Comparison of ENCODE assay signal across 9 mouse cellular contexts in the genomic region with DNA sequence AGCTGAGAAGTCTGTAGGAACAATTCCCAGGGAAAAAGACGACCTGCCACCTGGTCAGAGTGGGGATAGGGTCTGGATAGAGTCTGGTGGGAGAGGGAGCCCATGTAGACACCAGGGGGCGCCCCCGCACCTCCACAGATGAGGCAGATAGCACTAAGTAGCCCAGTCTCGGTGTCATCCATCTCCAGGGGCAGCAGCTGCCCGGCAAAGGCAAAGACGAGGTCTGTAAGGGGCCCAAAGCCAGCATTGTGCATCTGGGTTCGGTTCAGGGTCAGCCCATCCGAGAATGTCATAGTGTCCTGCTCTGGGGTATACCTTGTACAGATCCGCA. TPM values are rescaled to one million over a fixed set of nuclear protein-coding genes. Genes with fewer than 3 reads are reported as not detected.
A peak's percentile ranks its signal among the peaks of the same experiment; 100 is the strongest.
DNase-seq lines count a peak whose midpoint lies in the region; ATAC-seq and TF ChIP-seq lines count a peak whose summit lies in the region.
"Had no signal": no experiment of that assay in that cellular context is flagged by ENCODE, and none has a peak within 500 bp of the region (broad histone marks: within the 10 kb centered on the region; RNA-seq: fewer than 3 reads in every experiment).

No protein-coding gene starts in this region.

- H3K36me3 ChIP-seq in heart, embryonic 10.5 days = peaks cover 8% of the 10 kb centered on the region; the same call in 1 of the 2 replicates
- no peaks in the 10 kb centered on the region for H3K36me3 ChIP-seq in neural tube, embryonic 14.5 days (ENCODE audit: control insufficient read depth, insufficient read depth, low read length)

- H3K9me3 ChIP-seq in heart, embryonic 10.5 days = no peaks in the 10 kb centered on the region
- H3K9me3 ChIP-seq in neural tube, embryonic 14.5 days (ENCODE audit: control insufficient read depth, low read length) = no peaks in the 10 kb centered on the region

- TF ChIP-seq CTCF in lung, adult 2 months (IDR thresholded peaks at IDR 0.05; ENCODE audit: insufficient read depth, low read length) = peak; percentile 73

- peak; percentile 80 to 82 for DNase-seq in CD8-positive naive resting alpha-beta T cell, adult 2 months (ENCODE audit: low read depth in 2 of 2, low spot score in 2 of 2)
- DNase-seq in adrenal gland, postnatal 25 days = peak; percentile 88
- peak; percentile 87 for DNase-seq in embryo, embryonic 9.5 days (ENCODE audit: extremely low spot score)
- DNase-seq in heart, embryonic 10.5 days (ENCODE audit: low spot score) = peak; percentile 89
- peak; percentile 88 for DNase-seq in kidney, postnatal 14 days
- DNase-seq in lung, adult 2 months = peak; percentile 81
- peak; percentile 55 to 85 for DNase-seq in thymus, postnatal 10 days (ENCODE audit: low spot score in 2 of 2)

- peak; percentile 78; the same call in 1 of the 2 replicates for ATAC-seq in neural tube, embryonic 14.5 days (ENCODE audit: low read depth)

- peaks cover 39% of the 10 kb centered on the region for H3K27me3 ChIP-seq in heart, embryonic 10.5 days (ENCODE audit: insufficient read depth, poor library complexity, severe bottlenecking)
- peaks cover 7% of the 10 kb centered on the region for H3K27me3 ChIP-seq in neural tube, embryonic 14.5 days (ENCODE audit: control insufficient read depth, insufficient read depth, low read length)

- no peak overlapping the region for H3K9ac ChIP-seq in neural tube, embryonic 14.5 days (replicated peaks; ENCODE audit: low read depth, low read length)

- no peak overlapping the region for H3K4me3 ChIP-seq in heart, embryonic 10.5 days
- H3K4me3 ChIP-seq in lung, adult 2 months (replicated peaks; ENCODE audit: extremely low read depth, low read depth, low read length) = no peak overlapping the region
- H3K4me3 ChIP-seq in neural tube, embryonic 14.5 days (ENCODE audit: low read depth, low read length) = no peak overlapping the region

- no peak overlapping the region for H3K4me2 ChIP-seq in neural tube, embryonic 14.5 days (ENCODE audit: low read depth, low read length)

- WGBS in heart, embryonic 10.5 days = 14% methylated on average over 9 of the region's 9 CpGs
- 14% methylated on average over 9 of the region's 9 CpGs for WGBS in lung, adult 2 months
- 15% methylated on average over 9 of the region's 9 CpGs for WGBS in neural tube, embryonic 14.5 days

- peaks cover 41% of the 10 kb centered on the region for H3K4me1 ChIP-seq in heart, embryonic 10.5 days
- H3K4me1 ChIP-seq in lung, adult 2 months (ENCODE audit: control insufficient read depth, insufficient read depth, low read length) = peaks cover 40% of the 10 kb centered on the region
- H3K4me1 ChIP-seq in neural tube, embryonic 14.5 days (ENCODE audit: control insufficient read depth, insufficient read depth, low read length) = peaks cover 8% of the 10 kb centered on the region; the same call in 1 of the 2 replicates

- no peak overlapping the region for H3K27ac ChIP-seq in heart, embryonic 10.5 days
- no peak overlapping the region for H3K27ac ChIP-seq in neural tube, embryonic 14.5 days (ENCODE audit: low read depth, low read length)

- TF ChIP-seq POLR2A in lung, adult 2 months (IDR thresholded peaks at IDR 0.05; ENCODE audit: borderline replicate concordance, extremely low read depth, low read depth, low read length) = no peak

RNA-seq across cellular contexts. Expression of a gene that starts 7.5 kb away (rescaled TPM):
- 1.5 and 2.0 TPM in 2 replicates for total RNA-seq in adrenal gland, postnatal 25 days (2021)
- 0.22 and 1.5 TPM in 2 replicates for polyA plus RNA-seq in heart, embryonic 10.5 days (2016; fragmentation: Nextera tagmentation; extraction: Ambion mirVana)
- 22.0 and 32.4 TPM in 2 replicates for polyA plus RNA-seq in lung, adult 2 months (2012; rRNA removed)
- 0.55 and 1.6 TPM in 2 replicates for polyA plus RNA-seq in neural tube, embryonic 14.5 days (2014; fragmentation: Nextera tagmentation; extraction: Ambion mirVana)

RNA-seq across cellular contexts. Expression of a gene that starts 18.1 kb away (rescaled TPM):
- total RNA-seq in adrenal gland, postnatal 25 days (2021) = 21.5 and 25.7 TPM in 2 replicates
- 11.3 and 17.3 TPM in 2 replicates for polyA plus RNA-seq in heart, embryonic 10.5 days (2016; fragmentation: Nextera tagmentation; extraction: Ambion mirVana)
- 75.1 and 93.9 TPM in 2 replicates for polyA plus RNA-seq in lung, adult 2 months (2012; rRNA removed)
- polyA plus RNA-seq in neural tube, embryonic 14.5 days (2014; fragmentation: Nextera tagmentation; extraction: Ambion mirVana) = 4.3 and 6.9 TPM in 2 replicates

RNA-seq across cellular contexts. Expression of a gene that starts 31.1 kb away (rescaled TPM):
- 0.15 TPM in 1 of 2 replicates, not detected in the other for total RNA-seq in adrenal gland, postnatal 25 days (2021)
- polyA plus RNA-seq in heart, embryonic 10.5 days (2016; fragmentation: Nextera tagmentation; extraction: Ambion mirVana) = 0.23 TPM in 1 of 2 replicates, not detected in the other
- 0.31 and 0.60 TPM in 2 replicates for polyA plus RNA-seq in lung, adult 2 months (2012; rRNA removed)
- not detected in 2 replicates for polyA plus RNA-seq in neural tube, embryonic 14.5 days (2014; fragmentation: Nextera tagmentation; extraction: Ambion mirVana)
- polyA plus RNA-seq: large intestine, adult 2 months had no signal

RNA-seq across cellular contexts. Expression of a gene that starts 34.7 kb away (rescaled TPM):
- total RNA-seq in adrenal gland, postnatal 25 days (2021) = 76.1 and 76.8 TPM in 2 replicates
- polyA plus RNA-seq in heart, embryonic 10.5 days (2016; fragmentation: Nextera tagmentation; extraction: Ambion mirVana) = 36.1 and 41.0 TPM in 2 replicates
- 92.8 and 106 TPM in 2 replicates for polyA plus RNA-seq in lung, adult 2 months (2012; rRNA removed)
- 28.7 and 36.5 TPM in 2 replicates for polyA plus RNA-seq in neural tube, embryonic 14.5 days (2014; fragmentation: Nextera tagmentation; extraction: Ambion mirVana)

RNA-seq across cellular contexts. Expression of a gene that starts 36.2 kb away (rescaled TPM):
- total RNA-seq in adrenal gland, postnatal 25 days (2021) = 61.4 and 80.4 TPM in 2 replicates
- 35.7 and 50.1 TPM in 2 replicates for polyA plus RNA-seq in heart, embryonic 10.5 days (2016; fragmentation: Nextera tagmentation; extraction: Ambion mirVana)
- 25.8 and 46.6 TPM in 2 replicates for polyA plus RNA-seq in lung, adult 2 months (2012; rRNA removed)
- 38.2 and 52.9 TPM in 2 replicates for polyA plus RNA-seq in neural tube, embryonic 14.5 days (2014; fragmentation: Nextera tagmentation; extraction: Ambion mirVana)
